Mouse (Mus musculus): ENCODE measurements around the gene Gm21788. TPM values are rescaled to one million over a fixed set of nuclear protein-coding genes. Genes with fewer than 3 reads are reported as not detected.

Gene Gm21788
- polyA plus RNA-seq (2017; shearing (Covaris generic)) = not detected

DNA sequence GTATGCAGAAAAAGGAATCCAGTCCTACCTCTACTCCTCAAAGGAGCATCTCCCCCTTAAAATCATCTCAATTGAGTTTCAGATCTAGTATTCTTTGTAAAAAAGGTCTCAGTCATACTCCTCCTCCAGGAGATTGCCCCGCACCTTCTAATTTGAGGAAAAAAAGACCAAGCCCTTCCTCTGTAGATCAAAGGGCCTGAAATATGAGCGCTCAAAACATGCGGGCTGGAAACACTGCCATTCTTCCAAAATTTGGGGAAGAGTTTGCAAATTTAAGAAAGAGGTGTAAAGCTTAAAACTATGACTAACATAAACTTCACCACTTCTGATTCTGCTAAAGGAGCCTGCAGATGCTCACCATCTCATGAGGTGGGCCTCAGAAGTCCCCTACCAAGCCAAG is at the start of gene Gm21788:
Gm21788 (plus strand) TSS at position 301 of the 400 bp plus-strand sequence.

Other genes starting within 250 kb of the Gm21788 start
- gene Gm21244, start 235.7 kb upstream of the Gm21788 start, polyA plus RNA-seq (2017; shearing (Covaris generic)) = not detected
- gene Gm28998, start 151.2 kb upstream of the Gm21788 start, polyA plus RNA-seq (2017; shearing (Covaris generic)) = not detected
- gene Gm20826, start 233.5 kb downstream of the Gm21788 start, polyA plus RNA-seq (2017; shearing (Covaris generic)) = not detected

Measured in inflammation-experienced regulatory T-cells, adult 16 weeks (primary cell).